Mouse (Mus musculus) bone marrow, adult 2 months (tissue): ENCODE measurements at regions not wholly inside any gene's neighbourhood (a gene's known extent, or its start where the extent isn't known, plus 50 kb on each side); places are given as distances from the start of the nearest gene placed in this dataset.

Experiments used
- CTCF ChIP-seq: fragments of 200-500 bp; IDR thresholded peaks from 2 replicates; pipeline ENCODE4 v1.5.1; 2011; ENCODE audit warnings: low read length, control low read depth; ENCODE audit not compliant: control insufficient read depth, insufficient read depth
- POLR2A ChIP-seq: fragments of 200-500 bp; IDR thresholded peaks from 2 replicates; pipeline ENCODE4 v1.6.1; 2011; ENCODE audit warnings: low read depth, mild to moderate bottlenecking, control low read depth, low read length, borderline replicate concordance; ENCODE audit not compliant: control insufficient read depth

DNA sequence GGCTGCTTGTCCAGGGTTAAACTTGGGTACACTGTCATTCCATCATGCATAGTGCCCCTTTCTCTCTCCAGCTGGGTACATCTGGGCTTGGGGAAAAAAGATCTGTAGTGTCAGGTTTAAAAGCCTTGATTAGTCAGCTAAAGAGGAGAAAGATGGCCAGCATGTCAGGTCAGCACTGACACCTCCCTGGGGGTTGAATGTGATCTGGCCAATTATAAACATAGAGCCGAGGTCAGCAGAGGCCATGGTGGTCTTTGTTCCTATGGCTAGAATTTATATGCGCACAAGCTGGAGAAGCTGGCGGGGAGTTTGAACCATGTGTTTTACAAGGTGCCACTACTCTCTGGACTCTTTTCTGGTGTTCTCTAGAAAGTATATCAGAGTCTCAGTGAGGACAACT lies 61.0 kb upstream of the Gm12728 start:
- TF ChIP-seq POLR2A (no peak), CTCF (no peak)
